ENCODE assay signal across 8 mouse cellular contexts in the genomic region with DNA sequence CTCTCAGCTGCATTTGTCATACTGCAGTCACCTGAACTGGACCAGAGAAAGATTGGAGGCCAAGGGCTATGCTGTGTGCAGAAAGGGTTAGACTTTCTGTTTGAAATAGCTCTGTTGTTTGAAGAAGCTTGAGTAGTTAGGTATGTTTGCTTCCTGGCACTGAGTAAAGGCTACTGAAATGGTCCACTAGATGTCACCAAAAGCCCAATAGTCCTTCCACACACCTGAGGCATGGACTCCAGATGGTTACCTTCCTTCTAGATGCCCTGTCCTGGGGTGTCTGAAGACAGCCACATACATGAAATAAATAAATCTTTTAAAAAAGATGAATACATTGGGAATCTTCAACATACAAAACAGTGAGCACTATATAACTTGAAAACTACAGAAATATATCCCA. TPM values are rescaled to one million over a fixed set of nuclear protein-coding genes. Genes with fewer than 3 reads are reported as not detected.
DNase-seq lines count a peak whose midpoint lies in the region; ATAC-seq and TF ChIP-seq lines count a peak whose summit lies in the region.

No protein-coding gene starts in this region.

- DNase-seq in kidney, adult 18-20 months = peak; percentile 9
- peak; percentile 70 for DNase-seq in brain, adult 2 months (ENCODE audit: low read depth, low spot score)
- peak; percentile 29 for DNase-seq in forebrain, postnatal 0 days
- no peak for DNase-seq in ovary, postnatal 36 days (ENCODE audit: low spot score)
- no peak for DNase-seq in heart, postnatal 4 days
- no peak for DNase-seq in ovary, postnatal 14 days (ENCODE audit: low spot score)

- no peaks in the 10 kb centered on the region for H3K36me3 ChIP-seq in kidney, embryonic 15.5 days
- H3K36me3 ChIP-seq in forebrain, postnatal 0 days (ENCODE audit: insufficient read depth) = no peaks in the 10 kb centered on the region

- peaks cover 19% of the 10 kb centered on the region for H3K27me3 ChIP-seq in kidney, embryonic 15.5 days
- H3K27me3 ChIP-seq in forebrain, postnatal 0 days (ENCODE audit: insufficient read depth, low read length) = peaks cover 10% of the 10 kb centered on the region; the same call in 1 of the 2 replicates

- TF ChIP-seq CTCF in forebrain, postnatal 0 days (IDR thresholded peaks at IDR 0.05; ENCODE audit: low read depth) = peak; percentile 70

- H3K27ac ChIP-seq in kidney, embryonic 15.5 days = no peak overlapping the region
- no peak overlapping the region for H3K27ac ChIP-seq in forebrain, postnatal 0 days (ENCODE audit: low read depth, low read length)

- H3K4me3 ChIP-seq in kidney, embryonic 15.5 days (replicated peaks) = no peak overlapping the region
- no peak overlapping the region for H3K4me3 ChIP-seq in forebrain, postnatal 0 days (ENCODE audit: low read depth, low read length)

- no peaks in the 10 kb centered on the region for H3K4me1 ChIP-seq in kidney, embryonic 15.5 days
- H3K4me1 ChIP-seq in forebrain, postnatal 0 days (ENCODE audit: insufficient read depth) = no peaks in the 10 kb centered on the region

- H3K9ac ChIP-seq in kidney, embryonic 15.5 days = no peak overlapping the region
- no peak overlapping the region for H3K9ac ChIP-seq in forebrain, postnatal 0 days

- H3K4me2 ChIP-seq in kidney, embryonic 15.5 days = no peak overlapping the region
- no peak overlapping the region for H3K4me2 ChIP-seq in forebrain, postnatal 0 days (ENCODE audit: low read depth)

- no peak; the same call in 1 of the 2 replicates for ATAC-seq in kidney, embryonic 15.5 days (replicated peaks; ENCODE audit: low FRiP score)
- ATAC-seq in forebrain, postnatal 0 days = peak; percentile 68; the same call in 1 of the 2 replicates
- ATAC-seq in megakaryocyte progenitor cell, adult 5-6 weeks (replicated peaks; ENCODE audit: poor library complexity) = 0 out of 2 replicates have a peak, but pooled peaks have one; percentile 42

- no peaks in the 10 kb centered on the region for H3K9me3 ChIP-seq in kidney, embryonic 15.5 days (replicated peaks)
- no peaks in the 10 kb centered on the region for H3K9me3 ChIP-seq in forebrain, postnatal 0 days (ENCODE audit: low read length)

RNA-seq across cellular contexts. Expression of a gene that starts 6.5 kb away (rescaled TPM):
- not detected in 2 replicates for polyA plus RNA-seq in kidney, embryonic 15.5 days (2015; fragmentation: Nextera tagmentation; extraction: Ambion mirVana)
- total RNA-seq in forebrain, postnatal 0 days (2014; rRNA removed) = not detected in 2 replicates
- polyA plus RNA-seq in forebrain, postnatal 0 days (2015; fragmentation: Nextera tagmentation; extraction: Ambion mirVana) = not detected in 2 replicates
- total RNA-seq in megakaryocyte progenitor cell, adult 5-6 weeks (2015) = not detected in 2 replicates
- not detected in 2 replicates for total RNA-seq in megakaryocyte progenitor cell, adult 5-6 weeks (2017)
- total RNA-seq in heart, postnatal 4 days (2021) = not detected

RNA-seq across cellular contexts. Expression of a gene that starts 48.9 kb away (rescaled TPM):
- not detected in 2 replicates for polyA plus RNA-seq in kidney, embryonic 15.5 days (2015; fragmentation: Nextera tagmentation; extraction: Ambion mirVana)
- total RNA-seq in forebrain, postnatal 0 days (2014; rRNA removed) = 0.05 TPM in 1 of 2 replicates, not detected in the other
- polyA plus RNA-seq in forebrain, postnatal 0 days (2015; fragmentation: Nextera tagmentation; extraction: Ambion mirVana) = not detected in 2 replicates
- total RNA-seq in megakaryocyte progenitor cell, adult 5-6 weeks (2015) = not detected in 2 replicates
- not detected in 2 replicates for total RNA-seq in megakaryocyte progenitor cell, adult 5-6 weeks (2017)
- not detected for total RNA-seq in heart, postnatal 4 days (2021)

Comparison
In these comparisons a context has a peak if more than half of its experiments do, and no peak if none do; other contexts are left out.
1. DNase-seq: peak in kidney, adult 18-20 months (single experiment), brain, adult 2 months (single experiment) and forebrain, postnatal 0 days (single experiment); none in ovary, postnatal 36 days (single experiment), heart, postnatal 4 days (single experiment) and ovary, postnatal 14 days (single experiment).